Mouse (Mus musculus) heart, postnatal 0 days (tissue): Measurements from ENCODE around the gene Atxn7l2. TPM values are rescaled to one million over a fixed set of nuclear protein-coding genes. Genes with fewer than 3 reads are reported as not detected.

Experiments
- ATAC-seq: fragments of 200-750 bp; cut with Nextera tagmentation; 2 replicates; pipeline ENCODE4 v1.8.0; 2017; ENCODE audit warnings: low read depth, moderate number of reproducible peaks, moderate library complexity; ENCODE audit not compliant: insufficient read depth
- DNase-seq: peaks from one replicate; pipeline ENCODE4 v3.0.0-alpha.2; 2016; ENCODE audit warnings: low spot score
- H3K27ac ChIP-seq: fragments of 300-500 bp; sonication (generic); 2 replicates; pipeline ENCODE4 v1.5.1; 2014; ENCODE audit warnings: low read depth, mild to moderate bottlenecking
- H3K27me3 ChIP-seq: fragments of 300-500 bp; sonication (generic); 2 replicates; pipeline ENCODE4 v1.6.1; 2014; ENCODE audit warnings: low read length, mixed read lengths; ENCODE audit not compliant: control insufficient read depth, insufficient read depth
- H3K36me3 ChIP-seq: fragments of 300-500 bp; sonication (generic); replicated peaks from 2 replicates; pipeline ENCODE4 v1.6.1; 2014; ENCODE audit warnings: low read length, mixed read lengths; ENCODE audit not compliant: control insufficient read depth, insufficient read depth
- H3K4me1 ChIP-seq: fragments of 300-500 bp; sonication (generic); 2 replicates; pipeline ENCODE4 v1.6.1; 2014; ENCODE audit warnings: antibody characterized with exemption; ENCODE audit not compliant: control insufficient read depth, insufficient read depth
- H3K4me2 ChIP-seq: fragments of 300-500 bp; sonication (generic); 2 replicates; pipeline ENCODE4 v1.6.1; 2014; ENCODE audit warnings: low read depth, mild to moderate bottlenecking, low read length, moderate library complexity
- H3K4me3 ChIP-seq: fragments of 300-500 bp; sonication (generic); 2 replicates; pipeline ENCODE4 v1.5.1; 2014; ENCODE audit warnings: low read depth, low read length
- H3K9ac ChIP-seq: fragments of 300-500 bp; sonication (generic); replicated peaks from 2 replicates; pipeline ENCODE4 v1.6.1; 2014; ENCODE audit warnings: low read depth, low read length, mixed read lengths
- H3K9me3 ChIP-seq: fragments of 300-500 bp; sonication (generic); replicated peaks from 2 replicates; pipeline ENCODE4 v1.6.1; 2016; ENCODE audit warnings: low read length; ENCODE audit not compliant: control insufficient read depth
- CTCF ChIP-seq: IDR thresholded peaks from 2 replicates; pipeline ENCODE4 v1.5.1; 2016; ENCODE audit warnings: antibody characterized with exemption, control low read depth, low read depth
- EP300 ChIP-seq: IDR thresholded peaks from 2 replicates; pipeline ENCODE4 v1.6.1; 2016; ENCODE audit warnings: antibody characterized with exemption, low read depth
- WGBS: fragments of 180-500 bp; shearing (Covaris S2); extraction: QIAGEN DNeasy Blood & Tissue Kit; methylation state at CpG from one replicate; pipeline ENCODE4 v1.1.7; 2014; 5-methylcytosine and 5-hydroxymethylcytosine counted together
- polyA plus RNA-seq: library from polyadenylated mRNA; unstranded; fragments of >200 nt; fragmentation: Nextera tagmentation; extraction: Ambion mirVana; gene quantifications from 2 replicates; pipeline ENCODE4 v1.2.1, GENCODE M21; 2015
- total RNA-seq: library from RNA; depleted of rRNA; stranded (reverse); fragments of >200 nt; gene quantifications from 2 replicates; pipeline ENCODE4 v1.2.3, GENCODE M21; 2014; ENCODE audit warnings: low replicate concordance

Atxn7l2 gene
- total and polyA plus RNA-seq, 2 experiments from 2014 or later, result 3.1 to 4.1 TPM

DNA sequence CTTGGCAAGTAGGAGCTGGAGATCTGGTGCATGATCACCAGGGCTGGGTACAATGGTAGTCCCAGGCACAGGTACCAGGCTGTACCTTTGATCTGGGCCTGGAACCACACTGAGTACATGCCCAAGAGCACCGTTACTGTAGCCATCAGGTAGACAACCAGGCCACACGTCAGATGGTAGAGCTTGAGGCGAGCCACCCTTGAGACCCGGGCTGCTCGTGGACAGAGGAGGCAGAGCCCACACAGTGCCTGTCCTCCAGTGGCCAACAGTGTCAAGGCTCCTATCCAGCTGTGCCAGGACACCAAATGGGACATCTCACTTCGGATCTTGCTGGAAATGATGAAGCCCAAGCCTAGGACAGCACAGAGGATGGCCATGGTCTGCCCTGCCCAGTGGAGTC, 11.5 kb downstream of the Atxn7l2 start:
- Histone ChIP-seq H3K27me3 (no peaks in the 10 kb centered on the region), H3K9me3 (no peaks in the 10 kb centered on the region), H3K4me1 (peaks cover 21% of the 10 kb centered on the region), H3K4me2 (0 out of 2 replicates have a peak overlapping the region, but pooled peaks have one; percentile 77), H3K9ac (no peak overlapping the region), H3K4me3 (no peak overlapping the region), H3K27ac (no peak overlapping the region), H3K36me3 (peaks cover 16% of the 10 kb centered on the region; the same call in 1 of the 2 replicates)
- TF ChIP-seq EP300, result no peak
- TF ChIP-seq CTCF, result no peak
- ATAC-seq (no peak), DNase-seq (no peak)
- WGBS, result 96% methylated on average over 6 of the region's 6 CpGs

DNA sequence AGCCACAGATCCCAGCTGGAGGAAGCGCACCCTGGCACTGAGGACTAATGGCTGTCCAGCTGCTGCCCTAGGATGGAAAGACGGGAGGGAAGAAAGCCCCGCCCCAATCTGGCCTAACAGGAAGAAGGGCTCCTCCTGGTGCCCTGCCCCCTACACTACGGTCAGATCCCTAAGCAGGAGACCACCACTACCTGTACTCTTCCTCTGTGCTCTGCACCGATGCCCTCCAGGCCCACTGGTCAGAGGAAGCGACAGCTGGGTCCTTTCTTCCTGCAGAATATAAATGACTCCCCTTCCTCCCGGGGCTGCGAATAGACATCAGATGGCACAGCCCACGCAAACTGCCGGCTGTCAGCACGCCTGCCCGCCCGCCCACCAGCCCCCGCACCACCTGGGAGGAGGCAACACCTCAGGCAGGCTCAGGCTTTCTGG, 13.7 kb downstream of the Atxn7l2 start:
- 26% methylated on average over 14 of the region's 14 CpGs for WGBS
- DNase-seq, result peak; percentile 40

DNA sequence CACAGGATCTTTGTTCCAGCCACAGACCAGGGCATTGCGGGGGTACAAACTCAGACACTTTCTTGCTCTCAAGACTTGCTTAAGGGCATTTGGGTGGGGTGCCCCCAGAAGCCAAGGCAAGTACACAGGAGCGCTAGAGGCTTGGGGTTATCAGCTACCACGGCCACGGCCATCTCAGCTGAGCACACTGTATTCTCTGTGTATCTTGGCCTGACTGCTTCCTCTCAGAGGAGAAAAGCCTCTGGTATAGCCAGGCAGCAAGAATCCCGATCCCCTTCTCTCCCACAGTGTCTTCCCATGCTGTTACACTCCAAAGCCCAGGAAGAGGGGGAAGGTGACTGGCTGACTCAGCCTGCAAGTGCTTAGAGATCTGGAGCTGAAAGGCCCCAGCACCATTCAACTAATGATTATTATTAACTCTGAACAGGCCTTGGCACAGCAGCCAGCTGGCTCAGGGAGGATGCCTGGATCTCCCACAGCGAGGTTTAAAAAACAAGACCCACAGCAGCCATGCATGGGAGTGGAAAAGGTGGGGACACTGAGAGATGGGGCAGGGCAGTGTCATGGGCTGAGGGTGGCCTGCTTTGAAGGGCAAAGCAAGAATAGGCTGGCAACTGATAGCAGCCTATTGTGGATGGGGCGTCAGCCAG, 14.7 kb downstream of the Atxn7l2 start:
- DNase-seq (peak; percentile 30), ATAC-seq (no peak)
- H3K9ac ChIP-seq, result 0 out of 2 replicates have a peak overlapping the region, but pooled peaks have one; percentile 15
- peaks cover 5% of the 10 kb centered on the region; the same call in 1 of the 2 replicates for H3K36me3 ChIP-seq
- H3K27me3 ChIP-seq, result no peaks in the 10 kb centered on the region
- H3K27ac ChIP-seq, result peak overlapping the region; percentile 46; the same call in 1 of the 2 replicates
- H3K4me3 ChIP-seq, result no peak overlapping the region
- H3K4me1 ChIP-seq, result peaks cover 21% of the 10 kb centered on the region
- no peaks in the 10 kb centered on the region for H3K9me3 ChIP-seq
- WGBS, result 51% methylated on average over 7 of the region's 7 CpGs
- no peak for TF ChIP-seq CTCF
- H3K4me2 ChIP-seq, result no peak overlapping the region

More for the DNA sequence above, 13.7 kb downstream of the Atxn7l2 start:
- H3K36me3 ChIP-seq, result peaks cover 5% of the 10 kb centered on the region; the same call in 1 of the 2 replicates
- H3K27me3 ChIP-seq, result no peaks in the 10 kb centered on the region
- ATAC-seq, result no peak
- peaks cover 21% of the 10 kb centered on the region for H3K4me1 ChIP-seq
- H3K9ac ChIP-seq, result peak overlapping the region; percentile 41; the same call in 1 of the 2 replicates
- no peak for TF ChIP-seq EP300
- peak; percentile 8; the same call in 1 of the 2 replicates for TF ChIP-seq CTCF
- no peak overlapping the region for H3K4me2 ChIP-seq
- no peaks in the 10 kb centered on the region for H3K9me3 ChIP-seq
- H3K27ac ChIP-seq, result no peak overlapping the region
- H3K4me3 ChIP-seq, result no peak overlapping the region

DNA sequence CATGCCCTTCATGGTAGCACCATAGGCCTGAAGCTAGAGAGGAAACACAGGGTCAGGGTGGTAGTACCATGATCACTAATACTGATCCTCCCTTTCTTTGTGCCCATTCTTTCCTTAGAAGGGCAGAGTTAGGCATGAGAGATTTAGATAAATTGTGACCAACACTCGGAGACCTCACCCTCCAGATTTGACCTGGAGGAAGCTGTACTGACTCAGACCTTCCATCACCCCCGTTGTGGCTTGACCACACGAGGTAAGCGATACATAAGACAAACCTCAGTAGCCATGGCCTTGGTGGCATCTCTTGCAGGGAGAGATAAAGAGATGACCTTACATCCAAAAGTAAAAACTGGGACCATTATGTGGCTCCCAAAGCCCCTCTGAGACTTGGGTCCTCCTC, 15.4 kb downstream of the Atxn7l2 start:
- WGBS, result 86% methylated on average over 4 of the region's 4 CpGs
- peaks cover 21% of the 10 kb centered on the region for H3K4me1 ChIP-seq
- no peak overlapping the region for H3K4me2 ChIP-seq
- no peak overlapping the region for H3K4me3 ChIP-seq
- no peak overlapping the region for H3K9ac ChIP-seq
- TF ChIP-seq EP300, result no peak
- no peak for TF ChIP-seq CTCF
- H3K9me3 ChIP-seq, result no peaks in the 10 kb centered on the region
- H3K27ac ChIP-seq, result no peak overlapping the region
- no peak for ATAC-seq
- peaks cover 5% of the 10 kb centered on the region; the same call in 1 of the 2 replicates for H3K36me3 ChIP-seq
- no peak for DNase-seq
- H3K27me3 ChIP-seq, result no peaks in the 10 kb centered on the region

DNA sequence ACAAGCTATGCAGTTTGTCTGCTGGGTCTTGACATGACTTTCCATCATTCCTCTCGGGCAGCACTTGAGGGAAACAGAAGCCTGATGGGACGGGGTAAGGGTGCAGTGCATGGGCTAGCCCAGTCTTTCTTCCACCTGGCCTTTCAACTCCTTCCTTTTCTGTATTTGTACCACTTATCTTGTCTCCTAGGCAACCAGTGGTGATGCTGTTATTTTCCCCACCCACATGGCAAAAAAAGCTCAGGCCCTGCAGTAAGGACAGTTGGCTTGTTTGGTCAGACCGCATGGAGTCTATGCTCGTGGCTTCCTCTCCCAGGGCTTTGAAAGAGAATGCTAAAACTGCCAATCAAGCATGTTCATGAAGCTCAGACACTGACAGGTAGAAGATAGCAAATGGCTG, 17.0 kb downstream of the Atxn7l2 start:
- Histone ChIP-seq H3K27ac (no peak overlapping the region), H3K4me3 (no peak overlapping the region), H3K9ac (no peak overlapping the region), H3K36me3 (peaks cover 5% of the 10 kb centered on the region; the same call in 1 of the 2 replicates), H3K4me1 (peaks cover 21% of the 10 kb centered on the region), H3K4me2 (no peak overlapping the region), H3K9me3 (no peaks in the 10 kb centered on the region), H3K27me3 (no peaks in the 10 kb centered on the region)
- WGBS, result 52% methylated on average over 4 of the region's 4 CpGs
- ATAC-seq (no peak), DNase-seq (no peak)
- TF ChIP-seq CTCF (no peak), EP300 (no peak)

DNA sequence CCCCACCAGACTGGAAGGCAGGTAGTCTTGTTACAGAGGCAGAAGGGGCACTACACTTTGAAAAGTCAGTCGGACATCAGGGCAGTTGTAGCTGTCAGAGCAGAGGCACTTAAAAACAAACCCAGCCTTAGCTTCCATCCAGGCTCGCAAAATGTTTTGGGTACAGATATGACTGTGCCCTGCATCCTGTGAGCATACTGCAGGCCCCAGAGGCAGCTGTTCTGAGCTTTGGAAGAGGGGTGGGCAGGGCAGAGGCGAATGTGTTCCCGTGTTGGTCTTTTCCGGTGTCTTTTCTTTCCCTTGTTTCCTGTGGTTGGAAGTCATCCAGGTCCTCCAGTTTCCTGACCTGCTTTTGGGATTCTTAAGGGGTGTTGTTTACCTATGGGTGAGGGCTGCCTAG, 20.8 kb downstream of the Atxn7l2 start:
- TF ChIP-seq EP300, result no peak
- no peak for TF ChIP-seq CTCF
- H3K36me3 ChIP-seq, result no peaks in the 10 kb centered on the region
- peaks cover 1% of the 10 kb centered on the region; the same call in 1 of the 2 replicates for H3K27me3 ChIP-seq
- no peaks in the 10 kb centered on the region for H3K4me1 ChIP-seq
- DNase-seq (no peak), ATAC-seq (no peak)
- H3K27ac ChIP-seq, result no peak overlapping the region
- 41% methylated on average over 5 of the region's 5 CpGs for WGBS
- H3K9ac ChIP-seq, result no peak overlapping the region
- no peaks in the 10 kb centered on the region for H3K9me3 ChIP-seq
- H3K4me2 ChIP-seq, result no peak overlapping the region
- H3K4me3 ChIP-seq, result no peak overlapping the region
